In the genomic region with DNA sequence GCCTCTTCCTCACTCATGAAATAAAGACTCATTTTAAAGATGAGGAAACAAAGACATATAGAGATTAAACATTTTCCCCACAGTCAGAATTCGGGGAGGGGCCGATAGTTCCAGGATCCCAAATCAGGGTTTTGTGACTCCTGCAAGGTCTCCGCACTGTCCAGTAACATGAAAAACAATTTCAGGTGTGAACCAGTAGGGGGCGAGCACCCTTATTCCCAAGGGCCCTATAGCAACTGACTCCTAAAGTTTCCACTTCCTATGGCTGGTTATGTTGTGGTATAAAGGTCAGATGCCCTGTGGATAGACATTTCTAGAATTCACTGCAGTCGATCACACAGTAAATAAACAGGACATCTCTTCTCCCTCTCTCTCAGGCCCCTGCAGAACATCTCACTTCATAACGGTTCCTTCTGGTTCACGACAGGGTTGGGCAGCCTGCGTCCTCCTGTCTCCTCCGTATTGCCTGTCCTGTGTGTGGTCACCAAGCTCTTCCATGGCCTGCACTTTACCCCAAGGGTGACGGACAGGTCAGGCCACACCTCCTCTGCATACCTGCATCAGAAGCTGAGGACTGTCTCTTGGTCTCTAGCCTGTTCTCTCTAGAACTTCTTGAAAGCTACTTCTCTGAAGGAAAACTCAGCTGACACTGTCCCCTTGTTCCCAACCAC, we compare ENCODE assay signal across 8 mouse cellular contexts. TPM values are rescaled to one million over a fixed set of nuclear protein-coding genes. Genes with fewer than 3 reads are reported as not detected.
DNase-seq lines count a peak whose midpoint lies in the region; ATAC-seq and TF ChIP-seq lines count a peak whose summit lies in the region.

No protein-coding gene starts in this region.

- ATAC-seq in CD4-positive, CD25-positive, alpha-beta regulatory T cell, adult 4 months, result peak; percentile 69
- peak; percentile 68; the same call in 1 of the 2 replicates for ATAC-seq in common myeloid progenitor, adult 5-6 weeks (replicated peaks; ENCODE audit: low read depth, poor library complexity, severe bottlenecking)
- ATAC-seq in liver, embryonic 14.5 days (ENCODE audit: insufficient read depth), result peak; percentile 21; the same call in 1 of the 2 replicates

- TF ChIP-seq EP300 in heart, adult 2 months (IDR thresholded peaks at IDR 0.05; ENCODE audit: insufficient read depth, low read depth, low read length), result no peak
- no peak for TF ChIP-seq EP300 in liver, embryonic 14.5 days (IDR thresholded peaks at IDR 0.05; ENCODE audit: low read depth)

- peak; percentile 81 for TF ChIP-seq CTCF in heart, adult 2 months (IDR thresholded peaks at IDR 0.05)
- peak; percentile 70 for TF ChIP-seq CTCF in liver, embryonic 14.5 days (IDR thresholded peaks at IDR 0.05; ENCODE audit: low read depth)

- no peak for TF ChIP-seq POLR2A in heart, adult 2 months (IDR thresholded peaks at IDR 0.05; ENCODE audit: insufficient read depth, low read depth, low read length)

- 69% methylated on average over 10 of the region's 10 CpGs for WGBS in heart, adult 2 months
- WGBS in liver, embryonic 14.5 days (ENCODE audit: insufficient replicate concordance), result 71% methylated on average over 10 of the region's 10 CpGs

- DNase-seq in heart, adult 2 months, result no peak
- no peak for DNase-seq in heart, postnatal 36 days
- no peak for DNase-seq in liver, embryonic 14.5 days (ENCODE audit: low read depth in 3 of 3, low spot score in 3 of 3)
- DNase-seq in spleen, postnatal 4 days (ENCODE audit: low spot score in 2 of 2), result no peak
- DNase-seq in left cerebral cortex, postnatal 4 days, result no peak
- DNase-seq in cerebellum, adult 11-12 months, result no peak

- peaks cover 9% of the 10 kb centered on the region for H3K36me3 ChIP-seq in heart, adult 2 months (ENCODE audit: control insufficient read depth, insufficient read depth, low read length)
- H3K36me3 ChIP-seq in liver, embryonic 14.5 days (replicated peaks; ENCODE audit: control insufficient read depth, insufficient read depth, low read depth), result peaks cover 22% of the 10 kb centered on the region

- no peak overlapping the region for H3K9ac ChIP-seq in heart, adult 2 months (ENCODE audit: low read depth, low read length)
- no peak overlapping the region for H3K9ac ChIP-seq in liver, embryonic 14.5 days (replicated peaks)

- no peaks in the 10 kb centered on the region for H3K9me3 ChIP-seq in liver, embryonic 14.5 days (ENCODE audit: control insufficient read depth, low read length)

- no peak overlapping the region for H3K4me3 ChIP-seq in heart, adult 2 months
- no peak overlapping the region for H3K4me3 ChIP-seq in liver, embryonic 14.5 days (ENCODE audit: insufficient read depth in 1 of 2, low read depth in 2 of 2, low read length in 2 of 2)

- H3K4me1 ChIP-seq in heart, adult 2 months (ENCODE audit: control insufficient read depth, insufficient read depth, low read length), result peaks cover 1% of the 10 kb centered on the region; the same call in 1 of the 2 replicates
- H3K4me1 ChIP-seq in liver, embryonic 14.5 days (replicated peaks; ENCODE audit: control insufficient read depth in 2 of 2, insufficient read depth in 2 of 2, low read length in 1 of 2), result no peaks in the 10 kb centered on the region; a peak in 1 of 4 replicates

- no peak overlapping the region for H3K4me2 ChIP-seq in liver, embryonic 14.5 days (ENCODE audit: low read depth)

- H3K27me3 ChIP-seq in heart, adult 2 months (ENCODE audit: control insufficient read depth, insufficient read depth, low read length), result no peaks in the 10 kb centered on the region
- no peaks in the 10 kb centered on the region for H3K27me3 ChIP-seq in liver, embryonic 14.5 days (ENCODE audit: control insufficient read depth, insufficient read depth, low read length)

- no peaks in the 10 kb centered on the region for H3K79me2 ChIP-seq in heart, adult 2 months (replicated peaks; ENCODE audit: control insufficient read depth, insufficient read depth, low read length)

- intact Hi-C loops in heart, adult 2 months (cut with DNase I), result loop anchor here (2.0 to 5.0 kb wide), 3 partner anchors 19 to 195 kb away; a partner anchor contains a TSS
- intact Hi-C loops in heart, postnatal 36 days (cut with DNase I), result loop anchor here (5.0 kb wide), 2 partner anchors 195 to 265 kb away; no protein-coding TSS in a partner anchor
- intact Hi-C loops in left cerebral cortex, postnatal 4 days (cut with DNase I), result no loop called here

- H3K27ac ChIP-seq in heart, adult 2 months, result no peak overlapping the region
- no peak overlapping the region for H3K27ac ChIP-seq in liver, embryonic 14.5 days

RNA-seq across cellular contexts. Expression of a gene that starts 19.3 kb away (rescaled TPM):
- 10 to 100 TPM; 12.6 to 13.4 TPM for total RNA-seq in heart, adult 2 months (2021)
- polyA plus RNA-seq in heart, adult 2 months (2012; rRNA removed), result 5.9 and 8.6 TPM in 2 replicates
- total RNA-seq in heart, postnatal 36 days (2021), result 10 to 100 TPM; 12.9 to 14.3 TPM
- 1 to 10 TPM; 1.6 to 2.1 TPM for polyA plus RNA-seq in CD4-positive, CD25-positive, alpha-beta regulatory T cell, adult 4 months (2017; shearing (Covaris generic))
- 9.7 and 10.8 TPM in 2 replicates for total RNA-seq in common myeloid progenitor, adult 5-6 weeks (2017)
- 0.55 and 0.78 TPM in 2 replicates for polyA plus RNA-seq in liver, embryonic 14.5 days (2012; rRNA removed)
- polyA plus RNA-seq in liver, embryonic 14.5 days (2014; fragmentation: Nextera tagmentation; extraction: Ambion mirVana), result 0.19 and 0.29 TPM in 2 replicates
- 1 to 10 TPM; 2.1 to 2.9 TPM for total RNA-seq in left cerebral cortex, postnatal 4 days (2021)
